Mouse (Mus musculus) layer of hippocampus, adult 11-12 months (tissue): ENCODE results near the gene 3110018I06Rik.

Experiments
- DNase-seq: peaks from one replicate; pipeline ENCODE4 v3.0.0; 2022; ENCODE audit warnings: low spot score

Gene 3110018I06Rik

DNA sequence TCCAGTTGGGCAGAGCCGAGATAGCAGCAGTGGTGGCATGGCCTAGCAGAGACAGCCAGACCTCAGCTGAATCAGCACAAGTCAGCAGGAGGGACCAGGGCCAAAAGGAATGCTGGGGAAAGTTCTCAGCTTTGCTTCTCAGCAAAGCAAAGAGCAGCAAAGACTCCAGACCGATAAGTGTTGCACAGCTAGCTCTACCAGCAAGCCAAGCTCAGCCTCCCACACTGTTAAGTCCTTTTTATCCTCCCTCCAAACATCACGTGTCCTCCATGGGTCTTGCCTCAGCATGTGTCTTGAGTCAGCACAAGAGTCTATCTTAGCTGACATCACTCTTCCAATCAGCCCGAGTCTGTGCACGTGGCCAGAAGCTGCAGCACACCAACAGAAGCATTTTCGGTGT, at the start of gene 3110018I06Rik:
Gene 3110018I06Rik (plus strand): TSS at position 262 of the 400 bp plus-strand sequence.
- no peak for DNase-seq

DNA sequence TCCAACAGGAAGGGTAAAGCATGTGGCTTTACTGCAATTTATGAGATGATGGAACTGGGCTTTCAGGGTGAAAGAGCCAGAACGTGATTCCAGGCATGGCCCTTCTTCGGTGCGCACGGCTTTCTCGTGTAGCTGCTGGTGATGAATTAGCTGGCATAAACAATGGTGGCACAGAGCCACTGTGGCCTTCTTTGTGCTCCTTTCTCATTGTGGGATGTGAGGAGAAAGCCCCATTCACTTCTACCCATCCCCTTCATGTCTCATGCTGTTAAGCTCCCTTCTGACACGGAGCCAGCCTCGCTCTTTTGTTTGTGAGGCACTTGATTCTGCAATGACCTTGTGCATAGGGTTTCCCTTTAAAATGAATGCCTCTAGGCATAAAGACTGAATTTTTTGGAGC, 43.8 kb upstream of the 3110018I06Rik start:
- no peak for DNase-seq

DNA sequence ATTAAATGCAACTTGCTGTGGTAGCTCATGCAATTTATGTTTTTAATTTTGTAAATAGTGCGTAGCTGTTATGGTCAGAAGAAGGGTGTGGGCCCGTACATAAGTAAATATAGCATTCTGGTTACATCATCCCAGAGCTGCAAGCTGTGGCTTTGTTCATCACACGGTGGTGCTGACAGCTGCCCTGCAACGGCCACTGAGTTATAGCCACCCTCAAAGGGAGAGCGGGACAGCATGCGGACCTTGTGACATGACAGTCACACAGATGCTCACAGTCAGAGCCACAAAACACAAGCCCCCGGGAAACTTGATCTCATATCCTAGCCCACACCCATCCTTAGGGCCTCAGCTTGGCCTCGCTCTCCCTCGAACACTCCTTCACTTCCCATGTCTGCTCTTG, 30.6 kb upstream of the 3110018I06Rik start:
- no peak for DNase-seq

DNA sequence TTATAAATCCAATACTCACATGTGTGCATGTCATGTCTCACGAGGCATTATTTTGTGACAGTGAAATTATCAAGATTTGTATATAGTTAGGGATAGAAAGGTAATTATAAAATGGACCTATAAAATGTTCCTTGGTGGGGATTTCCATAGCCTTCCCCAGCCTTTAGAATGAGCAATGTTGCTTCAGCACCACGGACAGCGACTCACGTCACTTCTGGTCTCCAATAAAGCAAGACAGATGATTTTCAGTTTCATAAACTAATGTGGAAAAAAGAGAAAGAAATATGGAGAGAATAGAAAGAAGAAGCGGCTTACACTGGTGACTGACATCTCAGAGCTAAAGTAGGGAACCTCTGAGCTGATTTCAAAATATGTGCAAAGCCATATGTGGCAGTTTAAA, 23.7 kb upstream of the 3110018I06Rik start:
- DNase-seq = no peak

DNA sequence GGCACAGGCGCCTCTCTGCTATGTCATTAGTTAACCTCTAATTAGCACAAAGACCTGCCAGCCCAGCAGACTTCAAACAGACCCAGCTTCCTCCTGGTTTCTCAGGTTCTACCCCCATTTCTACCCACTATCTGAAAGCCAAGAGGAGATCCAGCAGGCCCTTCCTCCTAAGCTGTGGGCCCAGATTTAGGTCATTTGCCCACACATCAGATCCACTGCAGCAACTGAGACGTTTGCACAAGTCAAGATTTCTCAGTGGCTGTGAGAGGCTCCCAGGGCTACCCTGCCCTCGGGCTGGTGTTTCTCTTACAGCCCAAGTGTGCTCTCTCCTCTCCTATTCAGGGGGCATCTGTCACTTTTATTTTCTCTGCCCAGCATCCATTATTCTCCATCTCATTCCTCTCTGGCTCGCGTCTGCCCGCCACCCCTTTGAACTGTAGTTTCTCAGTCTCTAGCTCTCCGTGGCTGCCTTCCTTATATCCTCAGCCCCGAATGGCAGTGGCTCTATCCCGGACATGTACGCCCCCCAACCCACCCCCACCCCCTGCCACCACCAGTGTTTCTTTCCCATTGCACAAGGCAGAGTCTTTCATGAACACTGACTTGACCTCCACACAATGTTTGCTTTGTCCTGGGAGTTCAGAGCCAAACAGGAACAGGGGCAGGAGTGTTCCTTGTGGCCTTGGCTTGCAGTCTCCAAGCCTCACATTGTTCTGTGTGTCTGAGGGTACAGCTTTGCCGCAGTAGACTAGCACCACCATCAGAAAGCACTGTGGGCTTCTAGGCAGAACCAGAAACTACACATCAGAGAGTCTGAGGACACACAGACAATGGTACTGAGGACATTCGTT, 11.8 kb upstream of the 3110018I06Rik start:
- peak; percentile 9 for DNase-seq

DNA sequence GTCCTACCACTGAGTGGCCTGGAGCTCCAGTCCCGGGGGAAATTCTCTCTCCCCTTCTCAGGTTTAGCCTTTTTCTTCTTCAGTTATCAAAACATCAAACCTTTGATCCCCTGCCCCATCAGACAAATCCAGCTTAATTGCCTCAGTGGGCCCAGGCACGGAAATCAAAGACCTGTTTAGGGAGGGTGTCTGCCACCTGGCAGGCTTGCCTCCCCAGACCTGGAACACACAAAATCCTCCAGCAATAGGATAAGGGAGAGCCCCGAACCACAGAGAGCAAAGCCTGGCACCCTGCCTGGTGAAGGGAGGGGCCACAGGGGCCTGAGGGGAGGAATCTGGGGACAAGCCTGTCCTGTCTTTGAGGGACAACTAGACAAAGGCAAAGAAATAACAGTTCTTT, 9.1 kb upstream of the 3110018I06Rik start:
- DNase-seq = no peak

DNA sequence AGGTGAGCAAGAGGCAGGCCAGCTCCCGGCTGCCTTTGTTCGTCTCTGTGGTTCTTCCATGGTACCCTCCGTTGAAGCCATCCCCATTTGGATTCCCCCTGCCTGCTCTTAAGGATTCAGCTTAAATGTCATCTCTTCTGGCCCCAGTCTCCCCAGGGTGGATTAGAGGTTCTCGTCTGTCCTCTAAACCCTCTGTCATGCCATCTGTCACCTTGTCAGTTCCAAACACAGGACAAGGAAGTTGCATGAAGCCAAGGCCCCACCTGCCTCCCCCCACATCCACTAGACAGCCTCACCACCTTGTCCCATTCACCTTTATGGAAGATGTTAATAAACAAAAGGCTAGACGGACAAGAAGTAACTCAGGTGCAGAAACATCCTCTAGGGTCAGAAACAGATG, 5.4 kb upstream of the 3110018I06Rik start:
- DNase-seq = no peak

DNA sequence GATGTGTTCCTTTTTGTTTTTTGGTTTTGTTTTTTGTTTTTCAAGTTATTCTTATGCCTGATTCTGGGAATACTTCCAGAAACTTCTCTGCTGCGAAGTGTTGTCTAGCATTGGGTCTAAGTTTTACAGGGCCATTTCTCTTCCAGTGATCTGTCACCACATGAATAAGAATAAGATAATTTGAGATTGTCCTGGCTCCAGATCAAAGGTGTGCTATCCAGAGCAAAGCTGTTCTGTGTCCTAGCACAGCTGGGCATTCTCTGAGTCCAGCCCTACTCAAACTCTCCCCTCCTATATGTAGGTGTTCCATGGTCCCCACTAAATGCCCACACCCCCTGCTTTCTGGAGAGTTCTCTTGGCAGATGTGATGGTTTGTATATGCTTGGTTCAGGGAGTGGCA, 2.9 kb downstream of the 3110018I06Rik start:
- DNase-seq = no peak

DNA sequence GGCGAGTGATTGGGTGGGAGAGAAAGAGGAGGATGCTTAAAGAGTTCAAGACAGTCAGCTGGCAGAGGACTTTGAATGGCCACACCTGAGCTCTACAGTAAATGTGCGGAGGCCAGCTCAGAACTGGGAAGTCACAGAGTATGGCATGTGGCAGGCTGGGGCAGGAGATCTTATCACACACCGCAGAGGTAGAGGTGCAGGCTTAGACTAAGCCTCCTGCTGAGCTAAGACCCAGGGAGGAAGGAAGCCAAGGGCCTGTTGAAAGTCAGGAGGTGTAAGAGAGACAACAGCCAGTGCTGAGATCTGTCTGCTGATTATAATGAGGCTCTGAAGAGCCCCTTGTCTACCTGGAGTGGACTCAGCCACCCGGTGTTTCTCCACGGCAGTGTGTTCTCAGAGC, 8.5 kb downstream of the 3110018I06Rik start:
- no peak for DNase-seq

DNA sequence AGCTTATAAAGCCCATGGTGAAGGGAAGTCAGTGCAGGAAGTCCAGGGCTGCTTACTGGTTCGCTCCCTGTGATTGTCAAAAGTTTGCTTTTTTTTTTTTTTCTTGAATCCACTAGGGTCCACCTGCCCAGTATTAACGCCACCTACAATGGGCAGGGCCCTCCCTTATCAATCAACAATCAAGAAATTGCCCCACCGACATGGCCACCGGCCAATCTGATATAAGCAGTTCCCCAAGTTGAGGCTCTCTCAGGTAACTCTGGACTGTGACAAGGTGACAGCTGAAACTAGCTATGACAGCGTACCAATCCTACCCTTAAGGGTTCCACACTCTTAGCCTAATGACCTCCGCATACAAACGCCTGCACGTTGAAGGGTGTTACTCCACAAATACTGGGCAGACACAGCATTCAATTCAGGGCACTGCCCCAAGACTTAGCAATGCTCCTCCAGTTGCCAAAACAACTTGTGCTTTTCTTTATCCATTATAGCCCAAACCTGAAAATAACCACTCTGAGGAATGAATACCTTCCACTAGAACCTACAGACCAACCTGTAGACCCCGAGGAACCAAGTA, 21.3 kb downstream of the 3110018I06Rik start:
- DNase-seq = no peak

DNA sequence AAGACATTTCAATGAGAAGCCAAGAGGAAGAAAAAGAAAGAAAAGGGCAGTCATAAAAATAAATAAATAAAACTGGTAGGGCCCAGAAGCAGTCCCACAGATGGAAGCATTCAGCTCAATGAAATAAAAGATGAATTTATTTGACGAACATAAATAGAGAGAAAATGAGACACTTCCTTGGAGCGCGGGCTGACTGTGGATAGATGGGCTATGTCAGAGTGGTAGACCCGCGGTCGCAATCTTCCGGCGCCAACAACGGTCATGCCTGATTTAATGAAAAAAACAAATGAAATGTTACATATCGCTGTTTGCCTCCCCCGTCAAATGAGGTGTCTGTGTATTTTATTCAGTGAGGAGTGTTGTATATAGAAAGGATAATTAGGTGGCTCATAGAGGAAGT, 22.7 kb downstream of the 3110018I06Rik start:
- no peak for DNase-seq

DNA sequence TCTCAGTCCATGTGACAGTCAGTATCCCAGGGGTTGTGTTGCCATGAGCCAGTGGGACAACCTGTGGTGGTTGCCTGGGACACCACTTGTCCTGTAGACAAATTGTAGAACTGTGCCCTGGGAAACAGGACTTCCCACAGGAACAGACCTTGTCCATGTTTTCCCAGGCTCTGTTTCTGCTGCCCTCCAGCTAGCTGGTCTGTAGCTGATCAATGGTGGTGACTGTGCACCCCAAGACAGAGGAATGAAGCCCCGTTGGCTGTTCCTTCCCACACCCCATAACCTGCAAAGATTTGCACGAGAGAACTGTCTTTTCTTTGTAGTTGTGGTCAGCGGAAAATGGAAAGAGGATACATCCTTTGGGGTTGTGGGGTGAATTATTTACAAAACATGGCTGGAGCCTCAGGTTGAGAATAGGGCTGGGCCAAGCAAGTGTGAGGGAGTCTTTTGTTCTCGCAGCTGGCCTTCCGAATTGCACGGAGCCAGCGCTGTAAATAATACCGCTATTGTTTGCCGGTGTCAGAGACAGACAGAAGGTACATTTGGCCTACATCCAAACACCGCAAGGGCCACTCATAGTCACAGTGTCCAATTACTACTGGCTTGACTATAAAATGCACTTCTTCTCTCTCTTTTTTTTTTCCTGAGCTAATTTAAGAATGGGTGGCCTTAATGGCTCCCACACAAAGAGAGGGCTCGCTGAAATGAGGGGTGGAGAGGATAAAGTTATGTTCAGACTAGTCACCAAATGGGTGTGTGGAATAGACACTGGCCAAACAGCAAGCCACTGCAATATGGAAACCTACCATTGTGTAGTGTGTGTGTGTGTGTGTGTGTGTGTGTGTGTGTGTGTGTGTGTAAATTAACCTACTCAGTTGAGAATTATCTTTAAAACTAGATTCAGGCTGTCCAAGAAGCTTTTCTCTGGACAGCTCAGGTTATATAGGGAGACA, 28.1 kb downstream of the 3110018I06Rik start:
- DNase-seq = peak; percentile 31

DNA sequence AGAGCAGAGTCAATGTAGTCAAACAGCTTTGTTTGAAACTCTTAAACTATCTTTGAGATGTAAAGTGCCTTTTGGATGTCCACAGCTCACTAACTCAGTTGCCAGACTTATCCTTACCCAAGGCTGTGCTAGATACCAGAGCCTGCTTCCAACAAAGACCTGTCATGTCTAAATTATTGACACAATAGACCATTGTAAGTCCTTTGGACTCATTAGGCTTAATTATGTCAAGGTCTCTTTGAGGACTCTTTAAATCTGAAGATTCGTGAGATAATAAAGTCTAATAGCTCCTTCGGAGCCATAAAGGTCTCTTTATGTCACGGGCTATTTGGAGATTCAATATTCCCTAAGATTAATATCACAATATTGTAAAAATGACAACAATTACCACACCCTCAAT, 32.5 kb downstream of the 3110018I06Rik start:
- no peak for DNase-seq

DNA sequence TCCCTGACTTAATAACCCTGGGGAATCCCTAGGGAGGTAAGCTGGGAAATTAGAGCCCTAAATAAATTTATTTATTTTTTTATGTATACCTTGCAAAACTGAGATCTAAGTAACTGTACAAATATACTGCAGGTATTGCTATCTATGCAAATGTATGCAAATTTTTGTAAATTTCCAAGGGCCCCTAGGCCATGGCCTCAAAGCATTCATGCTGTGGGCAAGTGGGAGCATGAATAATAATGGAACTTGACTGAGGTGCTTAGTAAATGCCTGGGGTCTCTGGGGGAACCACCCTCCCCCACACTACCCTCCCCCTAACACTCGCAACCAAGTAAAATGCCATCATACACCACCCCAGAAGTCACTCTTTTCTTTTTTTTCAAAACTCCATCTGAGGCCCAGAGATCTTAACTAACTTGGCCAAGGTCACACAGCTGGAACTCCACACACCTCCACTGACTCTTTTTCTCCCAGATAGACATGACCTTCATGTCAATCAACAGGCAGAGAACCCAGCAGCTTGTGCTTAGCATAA, 40.0 kb downstream of the 3110018I06Rik start:
- no peak for DNase-seq

DNA sequence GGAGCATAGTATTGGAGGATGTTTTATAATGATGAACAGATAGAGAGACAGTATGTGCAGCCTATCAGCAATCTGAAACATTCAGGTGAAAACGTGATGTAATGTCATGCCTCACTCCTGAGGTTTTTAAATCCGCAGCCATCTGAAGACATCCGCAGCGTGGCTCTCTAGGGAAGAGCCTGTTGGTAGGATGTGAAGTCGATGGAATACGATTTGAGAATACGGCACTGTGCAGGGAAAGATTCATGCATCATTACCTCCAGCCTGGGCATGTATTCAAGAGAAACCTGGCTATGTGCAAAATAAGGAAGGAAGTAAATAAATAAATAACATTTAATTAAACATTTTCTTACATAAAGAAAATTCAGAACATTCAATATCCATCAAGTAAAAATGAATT, 44.4 kb downstream of the 3110018I06Rik start:
- DNase-seq = no peak
